Mouse (Mus musculus) layer of hippocampus, adult 9-10 months (tissue): ENCODE results near the gene Adss.
"Not testable (repeated sequence)": the region's sequence is repeated elsewhere in the genome, so short reads cannot be mapped to it uniquely, and the experiment has no call there.

Experiments used
- DNase-seq: peaks from one replicate; pipeline ENCODE4 v3.0.0; 2022; ENCODE audit warnings: low spot score

Adss gene

GRCm38 (mm10) chr1:177796193-177796939 is at the start of gene Adss:
Gene Adss, minus strand, starts transcription at chr1:177796511.
- DNase-seq = peak; percentile 93

GRCm38 (mm10) chr1:177845812-177846211 is 49.5 kb upstream of the Adss start:
- not testable (repeated sequence) for DNase-seq

- not testable (repeated sequence) for DNase-seq
These were observed 31.5 kb upstream of the Adss start for GRCm38 (mm10) chr1:177827776-177828175.

GRCm38 (mm10) chr1:177806772-177807171 is 10.5 kb upstream of the Adss start:
- DNase-seq = not testable (repeated sequence)

GRCm38 (mm10) chr1:177803511-177803910 is 7.2 kb upstream of the Adss start:
- DNase-seq = no peak

- DNase-seq = no peak
These were observed 942 bp upstream of the Adss start for GRCm38 (mm10) chr1:177797151-177797755.

GRCm38 (mm10) chr1:177795421-177796192 is 704 bp downstream of the Adss start:
- peak; percentile 9 for DNase-seq

- DNase-seq = no peak
These were observed 1.4 kb downstream of the Adss start for GRCm38 (mm10) chr1:177794866-177795265.

GRCm38 (mm10) chr1:177792835-177793234 is 3.5 kb downstream of the Adss start:
- no peak for DNase-seq

GRCm38 (mm10) chr1:177777397-177777796 is 18.9 kb downstream of the Adss start:
- no peak for DNase-seq

- no peak for DNase-seq
These were observed 27.4 kb downstream of the Adss start for GRCm38 (mm10) chr1:177768931-177769330.

GRCm38 (mm10) chr1:177757249-177757648 is 39.1 kb downstream of the Adss start:
- DNase-seq = no peak

- DNase-seq = no peak
These were observed 42.8 kb downstream of the Adss start for GRCm38 (mm10) chr1:177753496-177753895.

GRCm38 (mm10) chr1:177747869-177748540 is 48.3 kb downstream of the Adss start:
- no peak for DNase-seq

GRCm38 (mm10) chr1:177744521-177745325 is 51.6 kb downstream of the Adss start:
- DNase-seq = no peak

- no peak for DNase-seq
These were observed 54.2 kb downstream of the Adss start for GRCm38 (mm10) chr1:177742119-177742518.

GRCm38 (mm10) chr1:177740707-177741106 is 55.6 kb downstream of the Adss start:
- DNase-seq = no peak

GRCm38 (mm10) chr1:177737505-177738105 is 58.7 kb downstream of the Adss start:
- no peak for DNase-seq

- DNase-seq = no peak
These were observed 64.3 kb downstream of the Adss start for GRCm38 (mm10) chr1:177731973-177732372.

GRCm38 (mm10) chr1:177729043-177730024 is 67.0 kb downstream of the Adss start, which contains the start of gene 1700016C15Rik:
Gene 1700016C15Rik, plus strand, starts transcription at chr1:177729814.
- no peak for DNase-seq
